Mouse (Mus musculus) ES-CJ7 (cell line): ENCODE measurements around the gene Tfb2m.
A peak's percentile ranks its signal among the peaks of the same experiment; 100 is the strongest.

Experiments
- DNase-seq: peaks from one replicate; pipeline ENCODE4 v3.0.0; 2011; ENCODE audit warnings: low read depth, low spot score

Gene Tfb2m

GRCm38 (mm10) chr1:179559446-179560194 lies 13.6 kb upstream of the Tfb2m start:
- DNase-seq = no peak

GRCm38 (mm10) chr1:179556921-179557320 lies 10.9 kb upstream of the Tfb2m start:
- no peak for DNase-seq

GRCm38 (mm10) chr1:179553949-179554347 lies 7.9 kb upstream of the Tfb2m start:
- no peak for DNase-seq

GRCm38 (mm10) chr1:179553197-179553948 lies 7.3 kb upstream of the Tfb2m start:
- DNase-seq = no peak

GRCm38 (mm10) chr1:179552751-179553150 lies 6.7 kb upstream of the Tfb2m start:
- peak; percentile 52 for DNase-seq

GRCm38 (mm10) chr1:179551921-179552320 lies 5.9 kb upstream of the Tfb2m start:
- no peak for DNase-seq

GRCm38 (mm10) chr1:179551336-179551735 lies 5.3 kb upstream of the Tfb2m start:
- DNase-seq = no peak

GRCm38 (mm10) chr1:179548996-179549752 lies 3.1 kb upstream of the Tfb2m start:
- DNase-seq = no peak

- no peak for DNase-seq
These were observed 2.2 kb upstream of the Tfb2m start for GRCm38 (mm10) chr1:179548220-179548619.

- DNase-seq = no peak
These were observed 1.1 kb upstream of the Tfb2m start for GRCm38 (mm10) chr1:179547176-179547575.

GRCm38 (mm10) chr1:179546551-179546917 lies 467 bp upstream of the Tfb2m start:
- DNase-seq = no peak

GRCm38 (mm10) chr1:179541502-179541901 lies 4.6 kb downstream of the Tfb2m start:
- peak; percentile 69 for DNase-seq

- no peak for DNase-seq
These were observed 6.2 kb downstream of the Tfb2m start for GRCm38 (mm10) chr1:179539887-179540286.

- no peak for DNase-seq
These were observed 7.0 kb downstream of the Tfb2m start for GRCm38 (mm10) chr1:179539054-179539453.

GRCm38 (mm10) chr1:179519901-179520300 lies 26.2 kb downstream of the Tfb2m start:
- DNase-seq = no peak

- peak; percentile 98 for DNase-seq
These were observed 28.2 kb downstream of the Tfb2m start, which contains the start of gene Smyd3 for GRCm38 (mm10) chr1:179517713-179518465. TSS of gene Smyd3 (minus strand) at chr1:179518041.

GRCm38 (mm10) chr1:179516941-179517712 lies 28.9 kb downstream of the Tfb2m start:
- DNase-seq = peak; percentile 71

GRCm38 (mm10) chr1:179511895-179512294 lies 34.2 kb downstream of the Tfb2m start:
- peak; percentile 38 for DNase-seq

GRCm38 (mm10) chr1:179510546-179511340 lies 35.3 kb downstream of the Tfb2m start:
- peak; percentile 84 for DNase-seq
